Mouse (Mus musculus) granulocyte monocyte progenitor cell, adult 5-6 weeks (primary cell): Measurements from ENCODE around the gene Akt2. TPM values are rescaled to one million over a fixed set of nuclear protein-coding genes. Genes with fewer than 3 reads are reported as not detected.

Experiments used
- total RNA-seq, 2 experiments: library from RNA; stranded (forward) in 1 of 2; stranded (reverse) in 1 of 2; fragments of 200-712, 200-1000 nt in 1 of 2; fragments of >200 nt in 1 of 2; fragmentation: Nextera tagmentation in 1 of 2; gene quantifications; 2 replicates each; pipeline ENCODE4 v1.2.3; 2014 to 2017

Gene Akt2
- total RNA-seq, 2 experiments from 2014 or later = 36.1 to 43.7 TPM

Other genes starting within 250 kb of the Akt2 start
- 23.6 and 31.1 TPM in 2 replicates for gene Shkbp1, start 235.5 kb upstream of the Akt2 start, total RNA-seq (2014; fragmentation: Nextera tagmentation)
- 13.9 and 18.8 TPM in 2 replicates for gene Shkbp1, start 235.5 kb upstream of the Akt2 start, total RNA-seq (2017)
- not detected in 2 replicates for gene Gm20479, start 234.1 kb upstream of the Akt2 start, total RNA-seq (2014; fragmentation: Nextera tagmentation)
- 1.5 TPM in 1 of 2 replicates, not detected in the other for gene Gm20479, start 234.1 kb upstream of the Akt2 start, total RNA-seq (2017)
- gene Sptbn4, start 143.9 kb upstream of the Akt2 start, total RNA-seq (2014; fragmentation: Nextera tagmentation) = 0.19 TPM in 1 of 2 replicates, not detected in the other
- gene Sptbn4, start 143.9 kb upstream of the Akt2 start, total RNA-seq (2017) = 0.09 TPM in 1 of 2 replicates, not detected in the other
- 10.4 and 12.2 TPM in 2 replicates for gene Blvrb, start 143.6 kb upstream of the Akt2 start, total RNA-seq (2014; fragmentation: Nextera tagmentation)
- 6.2 and 8.6 TPM in 2 replicates for gene Blvrb, start 143.6 kb upstream of the Akt2 start, total RNA-seq (2017)
- gene Sertad3, start 117.8 kb upstream of the Akt2 start, total RNA-seq (2014; fragmentation: Nextera tagmentation) = 4.6 and 5.3 TPM in 2 replicates
- gene Sertad3, start 117.8 kb upstream of the Akt2 start, total RNA-seq (2017) = 5.1 and 7.9 TPM in 2 replicates
- 1.9 and 2.2 TPM in 2 replicates for gene Sertad1, start 104.6 kb upstream of the Akt2 start, total RNA-seq (2014; fragmentation: Nextera tagmentation)
- 3.7 and 8.9 TPM in 2 replicates for gene Sertad1, start 104.6 kb upstream of the Akt2 start, total RNA-seq (2017)
- 0.13 and 1.4 TPM in 2 replicates for gene Prx, start 92.2 kb upstream of the Akt2 start, total RNA-seq (2014; fragmentation: Nextera tagmentation)
- 0.52 and 0.62 TPM in 2 replicates for gene Prx, start 92.2 kb upstream of the Akt2 start, total RNA-seq (2017)
- gene Hipk4, start 68.3 kb upstream of the Akt2 start, total RNA-seq (2014; fragmentation: Nextera tagmentation) = 1.4 TPM in 1 of 2 replicates, not detected in the other
- gene Hipk4, start 68.3 kb upstream of the Akt2 start, total RNA-seq (2017) = 0.05 and 0.09 TPM in 2 replicates
- gene Pld3, start 38.3 kb upstream of the Akt2 start, total RNA-seq (2014; fragmentation: Nextera tagmentation) = 3.8 and 10.6 TPM in 2 replicates
- gene Pld3, start 38.3 kb upstream of the Akt2 start, total RNA-seq (2017) = 3.8 and 6.3 TPM in 2 replicates
- 16.9 and 18.4 TPM in 2 replicates for gene 2310022A10Rik, start 38.3 kb upstream of the Akt2 start, total RNA-seq (2014; fragmentation: Nextera tagmentation)
- 4.7 and 6.6 TPM in 2 replicates for gene 2310022A10Rik, start 38.3 kb upstream of the Akt2 start, total RNA-seq (2017)
- not detected in 2 replicates for gene Ttc9b, start 62.4 kb downstream of the Akt2 start, total RNA-seq (2014; fragmentation: Nextera tagmentation)
- gene Ttc9b, start 62.4 kb downstream of the Akt2 start, total RNA-seq (2017) = not detected in 2 replicates
- 3.2 and 3.5 TPM in 2 replicates for gene Map3k10, start 83.0 kb downstream of the Akt2 start, total RNA-seq (2014; fragmentation: Nextera tagmentation)
- gene Map3k10, start 83.0 kb downstream of the Akt2 start, total RNA-seq (2017) = 4.9 and 5.0 TPM in 2 replicates
- gene Zfp607b, start 97.8 kb downstream of the Akt2 start, total RNA-seq (2014; fragmentation: Nextera tagmentation) = 0.66 and 1.7 TPM in 2 replicates
- gene Zfp607b, start 97.8 kb downstream of the Akt2 start, total RNA-seq (2017) = 0.69 and 7.9 TPM in 2 replicates
- 11.7 and 20.6 TPM in 2 replicates for gene Zfp60, start 139.8 kb downstream of the Akt2 start, total RNA-seq (2014; fragmentation: Nextera tagmentation)
- 7.0 and 8.9 TPM in 2 replicates for gene Zfp60, start 139.8 kb downstream of the Akt2 start, total RNA-seq (2017)
- gene Zfp626, start 215.6 kb downstream of the Akt2 start, total RNA-seq (2014; fragmentation: Nextera tagmentation) = 9.5 and 10.6 TPM in 2 replicates
- 4.1 and 7.3 TPM in 2 replicates for gene Zfp626, start 215.6 kb downstream of the Akt2 start, total RNA-seq (2017)
- 0.88 and 3.9 TPM in 2 replicates for gene Zfp59, start 247.1 kb downstream of the Akt2 start, total RNA-seq (2014; fragmentation: Nextera tagmentation)
- 7.4 and 8.9 TPM in 2 replicates for gene Zfp59, start 247.1 kb downstream of the Akt2 start, total RNA-seq (2017)